Mouse (Mus musculus): Measurements from ENCODE around the gene Arl15. TPM values are rescaled to one million over a fixed set of nuclear protein-coding genes. Genes with fewer than 3 reads are reported as not detected.
A peak's percentile ranks its signal among the peaks of the same experiment; 100 is the strongest.

Arl15 gene
- polyA plus RNA-seq, 1 experiment from 2014 or later, result 9.5 TPM

- DNase-seq (ENCODE audit: low spot score), result no peak
- 63% methylated on average over 4 of the region's 4 CpGs for WGBS
- no peak overlapping the region for H3K9ac ChIP-seq (ENCODE audit: low read length)
- H3K27ac ChIP-seq (ENCODE audit: low read depth, low read length), result no peak overlapping the region
- no peaks in the 10 kb centered on the region for H3K36me3 ChIP-seq (ENCODE audit: control insufficient read depth, insufficient read depth, low read length)
- H3K4me2 ChIP-seq (ENCODE audit: low read depth), result no peak overlapping the region
- no peaks in the 10 kb centered on the region for H3K27me3 ChIP-seq (ENCODE audit: control insufficient read depth, insufficient read depth, low read length)
- ATAC-seq (ENCODE audit: insufficient read depth, low FRiP score, low TSS enrichment), result no peak
- no peaks in the 10 kb centered on the region for H3K9me3 ChIP-seq (ENCODE audit: control insufficient read depth, low read length)
- no peak overlapping the region for H3K4me3 ChIP-seq (ENCODE audit: low read depth, low read length)
- H3K4me1 ChIP-seq (ENCODE audit: control insufficient read depth, insufficient read depth, low read length), result 0 out of 2 replicates have a peak, but pooled peaks cover 2% of the 10 kb centered on the region
Measured at GRCm38 (mm10) chr13:113947546-113947945, 153.2 kb downstream of the Arl15 start.

DNA sequence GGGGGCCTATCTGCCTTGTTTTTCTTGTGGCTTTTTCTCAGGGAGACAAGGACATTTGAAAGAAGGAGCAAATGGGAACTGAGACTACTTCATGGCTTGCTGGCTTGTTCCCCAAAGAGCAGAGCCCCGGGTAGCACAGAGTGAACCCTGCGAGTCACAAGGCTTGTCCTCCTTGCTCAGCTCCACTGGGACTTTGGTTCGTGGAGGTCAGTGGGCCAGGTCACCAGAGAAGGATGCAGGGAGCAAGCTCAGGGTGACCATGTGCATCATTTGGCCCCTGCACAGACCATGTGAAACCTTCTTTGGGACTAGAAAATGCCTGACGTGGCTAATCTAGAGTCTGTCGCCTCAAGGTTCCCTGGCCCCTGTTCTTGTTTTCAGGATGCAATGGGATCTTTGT lies 155.4 kb downstream of the Arl15 start:
- Histone ChIP-seq H3K4me1 (ENCODE audit: control insufficient read depth, insufficient read depth, low read length) (0 out of 2 replicates have a peak, but pooled peaks cover 2% of the 10 kb centered on the region), H3K27ac (ENCODE audit: low read depth, low read length) (no peak overlapping the region), H3K9me3 (ENCODE audit: control insufficient read depth, low read length) (no peaks in the 10 kb centered on the region), H3K4me2 (ENCODE audit: low read depth) (no peak overlapping the region), H3K4me3 (ENCODE audit: low read depth, low read length) (no peak overlapping the region), H3K36me3 (ENCODE audit: control insufficient read depth, insufficient read depth, low read length) (no peaks in the 10 kb centered on the region), H3K9ac (ENCODE audit: low read length) (no peak overlapping the region), H3K27me3 (ENCODE audit: control insufficient read depth, insufficient read depth, low read length) (no peaks in the 10 kb centered on the region)
- ATAC-seq (ENCODE audit: insufficient read depth, low FRiP score, low TSS enrichment) (no peak), DNase-seq (ENCODE audit: low spot score) (no peak)
- WGBS, result 58% methylated on average over 5 of the region's 5 CpGs

DNA sequence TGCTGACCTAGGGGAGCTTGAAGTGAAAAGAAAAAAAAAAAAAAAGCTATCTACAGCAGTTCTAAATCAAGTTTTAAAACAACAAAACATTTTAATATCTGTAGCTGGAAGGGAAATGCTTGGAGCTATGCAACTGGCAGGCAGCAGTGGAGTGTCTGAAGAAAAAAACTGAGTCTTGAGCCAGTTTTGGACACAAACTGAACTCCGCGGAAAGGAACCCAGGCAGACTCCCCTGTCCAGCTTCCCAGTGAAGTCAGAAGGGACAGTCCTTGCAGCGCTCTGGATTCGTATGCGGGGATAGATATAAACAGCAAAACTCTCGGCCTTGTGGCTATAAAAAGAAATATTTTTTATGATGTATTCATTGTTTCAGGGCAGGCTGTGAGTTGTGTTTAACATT lies 155.8 kb downstream of the Arl15 start:
- H3K4me2 ChIP-seq (ENCODE audit: low read depth), result no peak overlapping the region
- no peaks in the 10 kb centered on the region for H3K27me3 ChIP-seq (ENCODE audit: control insufficient read depth, insufficient read depth, low read length)
- 87% methylated on average over 6 of the region's 6 CpGs for WGBS
- no peak overlapping the region for H3K9ac ChIP-seq (ENCODE audit: low read length)
- DNase-seq (ENCODE audit: low spot score) (no peak), ATAC-seq (ENCODE audit: insufficient read depth, low FRiP score, low TSS enrichment) (no peak)
- no peaks in the 10 kb centered on the region for H3K36me3 ChIP-seq (ENCODE audit: control insufficient read depth, insufficient read depth, low read length)
- H3K27ac ChIP-seq (ENCODE audit: low read depth, low read length), result no peak overlapping the region
- H3K9me3 ChIP-seq (ENCODE audit: control insufficient read depth, low read length), result no peaks in the 10 kb centered on the region
- H3K4me1 ChIP-seq (ENCODE audit: control insufficient read depth, insufficient read depth, low read length), result 0 out of 2 replicates have a peak, but pooled peaks cover 2% of the 10 kb centered on the region
- no peak overlapping the region for H3K4me3 ChIP-seq (ENCODE audit: low read depth, low read length)

DNA sequence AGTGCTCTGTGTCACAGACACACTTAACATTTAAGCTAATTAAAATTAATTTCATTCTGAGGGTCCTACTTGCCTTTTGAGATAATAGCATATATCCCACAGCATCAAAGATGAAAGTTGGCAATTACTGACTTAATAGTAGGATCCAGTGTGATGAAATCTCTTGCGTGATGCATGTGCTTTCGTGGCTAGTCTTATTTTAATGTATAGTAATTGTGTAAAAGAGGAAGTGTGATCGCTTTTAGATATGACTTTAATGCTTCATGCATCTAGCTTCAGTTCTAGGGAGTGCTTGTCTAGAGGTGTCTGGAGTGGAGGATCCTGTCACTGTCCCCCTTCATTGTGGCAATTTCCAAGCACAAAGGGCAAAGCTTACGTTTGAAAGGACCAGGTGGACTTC lies 163.1 kb downstream of the Arl15 start:
- H3K27me3 ChIP-seq (ENCODE audit: control insufficient read depth, insufficient read depth, low read length), result no peaks in the 10 kb centered on the region
- ATAC-seq (ENCODE audit: insufficient read depth, low FRiP score, low TSS enrichment), result no peak
- no peak overlapping the region for H3K4me3 ChIP-seq (ENCODE audit: low read depth, low read length)

GRCm38 (mm10) chr13:113964945-113965344 lies 170.6 kb downstream of the Arl15 start:
- Histone ChIP-seq H3K4me2 (ENCODE audit: low read depth) (no peak overlapping the region), H3K4me3 (ENCODE audit: low read depth, low read length) (no peak overlapping the region), H3K9ac (ENCODE audit: low read length) (no peak overlapping the region), H3K27ac (ENCODE audit: low read depth, low read length) (no peak overlapping the region), H3K36me3 (ENCODE audit: control insufficient read depth, insufficient read depth, low read length) (no peaks in the 10 kb centered on the region), H3K27me3 (ENCODE audit: control insufficient read depth, insufficient read depth, low read length) (no peaks in the 10 kb centered on the region), H3K4me1 (ENCODE audit: control insufficient read depth, insufficient read depth, low read length) (no peaks in the 10 kb centered on the region), H3K9me3 (ENCODE audit: control insufficient read depth, low read length) (no peaks in the 10 kb centered on the region)
- 86% methylated on average over 9 of the region's 9 CpGs for WGBS
- DNase-seq (ENCODE audit: low spot score) (no peak), ATAC-seq (ENCODE audit: insufficient read depth, low FRiP score, low TSS enrichment) (no peak)

More for the DNA sequence above, 163.1 kb downstream of the Arl15 start:
- no peaks in the 10 kb centered on the region for H3K4me1 ChIP-seq (ENCODE audit: control insufficient read depth, insufficient read depth, low read length)
- H3K9ac ChIP-seq (ENCODE audit: low read length), result no peak overlapping the region
- no peaks in the 10 kb centered on the region for H3K9me3 ChIP-seq (ENCODE audit: control insufficient read depth, low read length)
- H3K27ac ChIP-seq (ENCODE audit: low read depth, low read length), result no peak overlapping the region
- WGBS, result 96% methylated on average over 4 of the region's 4 CpGs
- H3K36me3 ChIP-seq (ENCODE audit: control insufficient read depth, insufficient read depth, low read length), result no peaks in the 10 kb centered on the region
- DNase-seq (ENCODE audit: low spot score), result no peak
- H3K4me2 ChIP-seq (ENCODE audit: low read depth), result no peak overlapping the region

- WGBS, result 79% methylated on average over 5 of the region's 5 CpGs
- Histone ChIP-seq H3K4me1 (ENCODE audit: control insufficient read depth, insufficient read depth, low read length) (no peaks in the 10 kb centered on the region), H3K27ac (ENCODE audit: low read depth, low read length) (no peak overlapping the region), H3K4me2 (ENCODE audit: low read depth) (no peak overlapping the region), H3K9ac (ENCODE audit: low read length) (no peak overlapping the region), H3K36me3 (ENCODE audit: control insufficient read depth, insufficient read depth, low read length) (no peaks in the 10 kb centered on the region), H3K27me3 (ENCODE audit: control insufficient read depth, insufficient read depth, low read length) (no peaks in the 10 kb centered on the region), H3K4me3 (ENCODE audit: low read depth, low read length) (no peak overlapping the region), H3K9me3 (ENCODE audit: control insufficient read depth, low read length) (no peaks in the 10 kb centered on the region)
- DNase-seq (ENCODE audit: low spot score), result no peak
- ATAC-seq (ENCODE audit: insufficient read depth, low FRiP score, low TSS enrichment), result no peak
Measured at GRCm38 (mm10) chr13:113970706-113971105, 176.4 kb downstream of the Arl15 start.

DNA sequence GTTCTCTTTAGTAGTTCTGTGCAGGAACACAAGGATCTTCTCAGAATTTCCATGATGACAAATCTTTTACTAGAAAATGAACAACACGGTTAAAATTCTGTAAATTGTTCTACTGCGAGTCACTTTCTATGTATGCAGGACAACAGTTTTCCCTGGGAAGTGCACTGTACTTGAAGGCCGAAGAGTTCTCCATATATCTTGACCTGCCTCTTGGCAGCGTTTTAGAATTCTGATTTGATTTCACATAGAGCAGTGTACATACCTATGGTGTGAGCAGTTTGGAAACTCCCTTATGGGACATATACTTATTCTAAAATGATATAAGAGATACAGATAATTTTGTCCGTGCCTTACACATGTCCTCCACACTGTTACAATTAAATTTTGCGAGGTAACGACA lies 178.1 kb downstream of the Arl15 start:
- H3K27me3 ChIP-seq (ENCODE audit: control insufficient read depth, insufficient read depth, low read length), result no peaks in the 10 kb centered on the region
- no peak for ATAC-seq (ENCODE audit: insufficient read depth, low FRiP score, low TSS enrichment)
- H3K4me2 ChIP-seq (ENCODE audit: low read depth), result no peak overlapping the region
- no peaks in the 10 kb centered on the region for H3K36me3 ChIP-seq (ENCODE audit: control insufficient read depth, insufficient read depth, low read length)
- WGBS, result 89% methylated on average over 7 of the region's 7 CpGs
- no peak overlapping the region for H3K4me3 ChIP-seq (ENCODE audit: low read depth, low read length)
- no peaks in the 10 kb centered on the region for H3K9me3 ChIP-seq (ENCODE audit: control insufficient read depth, low read length)
- no peak for DNase-seq (ENCODE audit: low spot score)
- H3K9ac ChIP-seq (ENCODE audit: low read length), result no peak overlapping the region
- no peaks in the 10 kb centered on the region for H3K4me1 ChIP-seq (ENCODE audit: control insufficient read depth, insufficient read depth, low read length)
- no peak overlapping the region for H3K27ac ChIP-seq (ENCODE audit: low read depth, low read length)

- H3K9me3 ChIP-seq (ENCODE audit: control insufficient read depth, low read length), result no peaks in the 10 kb centered on the region
- 78% methylated on average over 1 of the region's 1 CpGs for WGBS
- no peaks in the 10 kb centered on the region for H3K4me1 ChIP-seq (ENCODE audit: control insufficient read depth, insufficient read depth, low read length)
- H3K27me3 ChIP-seq (ENCODE audit: control insufficient read depth, insufficient read depth, low read length), result no peaks in the 10 kb centered on the region
- no peak overlapping the region for H3K27ac ChIP-seq (ENCODE audit: low read depth, low read length)
- no peak overlapping the region for H3K4me3 ChIP-seq (ENCODE audit: low read depth, low read length)
- ATAC-seq (ENCODE audit: insufficient read depth, low FRiP score, low TSS enrichment) (no peak), DNase-seq (ENCODE audit: low spot score) (no peak)
- no peak overlapping the region for H3K4me2 ChIP-seq (ENCODE audit: low read depth)
- H3K9ac ChIP-seq (ENCODE audit: low read length), result no peak overlapping the region
- H3K36me3 ChIP-seq (ENCODE audit: control insufficient read depth, insufficient read depth, low read length), result no peaks in the 10 kb centered on the region
Measured at GRCm38 (mm10) chr13:113974866-113975265, 180.6 kb downstream of the Arl15 start.

DNA sequence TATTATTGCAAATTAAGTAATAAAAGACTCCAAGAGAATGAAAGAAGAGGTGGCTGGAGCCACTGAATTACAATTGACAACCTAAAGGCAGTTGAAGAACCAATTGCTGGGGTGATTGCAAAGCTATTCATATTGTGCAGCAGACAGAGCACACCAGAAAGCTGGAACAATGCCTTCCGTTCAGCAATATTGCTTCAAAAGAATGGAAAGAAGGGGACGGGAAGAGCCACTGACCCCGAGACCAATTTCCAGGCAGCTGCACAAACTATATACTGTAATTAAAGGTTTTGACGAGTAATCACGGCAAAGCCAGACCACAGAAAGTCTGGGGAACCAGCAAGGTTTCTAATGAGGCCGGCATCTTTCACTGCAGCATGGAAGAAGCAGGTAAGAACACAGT lies 181.4 kb downstream of the Arl15 start:
- DNase-seq (ENCODE audit: low spot score) (peak; percentile 23), ATAC-seq (ENCODE audit: insufficient read depth, low FRiP score, low TSS enrichment) (no peak; the same call in 1 of the 2 replicates)
- WGBS, result 18% methylated on average over 6 of the region's 6 CpGs
- no peak overlapping the region for H3K4me2 ChIP-seq (ENCODE audit: low read depth)
- peaks cover 1% of the 10 kb centered on the region for H3K4me1 ChIP-seq (ENCODE audit: control insufficient read depth, insufficient read depth, low read length)
- no peaks in the 10 kb centered on the region for H3K36me3 ChIP-seq (ENCODE audit: control insufficient read depth, insufficient read depth, low read length)
- no peak overlapping the region for H3K27ac ChIP-seq (ENCODE audit: low read depth, low read length)
- H3K9ac ChIP-seq (ENCODE audit: low read length), result no peak overlapping the region
- no peaks in the 10 kb centered on the region for H3K9me3 ChIP-seq (ENCODE audit: control insufficient read depth, low read length)
- no peak overlapping the region for H3K4me3 ChIP-seq (ENCODE audit: low read depth, low read length)
- H3K27me3 ChIP-seq (ENCODE audit: control insufficient read depth, insufficient read depth, low read length), result no peaks in the 10 kb centered on the region

Measured in neural tube, embryonic 11.5 days (tissue).